Mouse (Mus musculus) neural tube, embryonic 15.5 days (tissue): ENCODE measurements around the gene Bend5. TPM values are rescaled to one million over a fixed set of nuclear protein-coding genes. Genes with fewer than 3 reads are reported as not detected.

Source experiments
- ATAC-seq: fragments of 200-750 bp; cut with Nextera tagmentation; 2 replicates; pipeline ENCODE4 v1.8.0; 2017; ENCODE audit warnings: mild to moderate bottlenecking, moderate TSS enrichment, moderate library complexity; ENCODE audit not compliant: low FRiP score
- H3K27ac ChIP-seq: fragments of 300-500 bp; sonication (generic); replicated peaks from 2 replicates; pipeline ENCODE4 v1.5.1; 2015; ENCODE audit warnings: mild to moderate bottlenecking, inconsistent platforms
- H3K27me3 ChIP-seq: fragments of 300-500 bp; sonication (generic); replicated peaks from 2 replicates; pipeline ENCODE4 v1.6.1; 2015; ENCODE audit warnings: inconsistent platforms
- H3K36me3 ChIP-seq: fragments of 300-500 bp; sonication (generic); 2 replicates; pipeline ENCODE4 v1.6.1; 2015; ENCODE audit warnings: inconsistent platforms
- H3K4me1 ChIP-seq: fragments of 300-500 bp; sonication (generic); 2 replicates; pipeline ENCODE4 v1.6.1; 2015; ENCODE audit warnings: inconsistent platforms
- H3K4me2 ChIP-seq: fragments of 300-500 bp; sonication (generic); 2 replicates; pipeline ENCODE4 v1.6.1; 2015; ENCODE audit warnings: inconsistent platforms, mild to moderate bottlenecking, moderate library complexity
- H3K4me3 ChIP-seq: fragments of 300-500 bp; sonication (generic); replicated peaks from 2 replicates; pipeline ENCODE4 v1.5.1; 2015; ENCODE audit warnings: mild to moderate bottlenecking, inconsistent platforms
- H3K9ac ChIP-seq: fragments of 300-500 bp; sonication (generic); replicated peaks from 2 replicates; pipeline ENCODE4 v1.6.1; 2015; ENCODE audit warnings: mild to moderate bottlenecking, inconsistent platforms
- H3K9me3 ChIP-seq: fragments of 300-500 bp; sonication (generic); replicated peaks from 2 replicates; pipeline ENCODE4 v1.6.1; 2016; ENCODE audit warnings: inconsistent platforms
- WGBS: fragments of 180-500 bp; shearing (Covaris S2); methylation state at CpG from one replicate; pipeline ENCODE4 v1.1.7; 2015; ENCODE audit warnings: mixed read lengths; 5-methylcytosine and 5-hydroxymethylcytosine counted together
- polyA plus RNA-seq: library from polyadenylated mRNA; unstranded; fragments of >200 nt; fragmentation: Nextera tagmentation; extraction: Ambion mirVana; gene quantifications from 2 replicates; pipeline ENCODE4 v1.2.1, GENCODE M21; 2015

Bend5 gene
- polyA plus RNA-seq, result 45.9 and 55.3 TPM in 2 replicates

DNA sequence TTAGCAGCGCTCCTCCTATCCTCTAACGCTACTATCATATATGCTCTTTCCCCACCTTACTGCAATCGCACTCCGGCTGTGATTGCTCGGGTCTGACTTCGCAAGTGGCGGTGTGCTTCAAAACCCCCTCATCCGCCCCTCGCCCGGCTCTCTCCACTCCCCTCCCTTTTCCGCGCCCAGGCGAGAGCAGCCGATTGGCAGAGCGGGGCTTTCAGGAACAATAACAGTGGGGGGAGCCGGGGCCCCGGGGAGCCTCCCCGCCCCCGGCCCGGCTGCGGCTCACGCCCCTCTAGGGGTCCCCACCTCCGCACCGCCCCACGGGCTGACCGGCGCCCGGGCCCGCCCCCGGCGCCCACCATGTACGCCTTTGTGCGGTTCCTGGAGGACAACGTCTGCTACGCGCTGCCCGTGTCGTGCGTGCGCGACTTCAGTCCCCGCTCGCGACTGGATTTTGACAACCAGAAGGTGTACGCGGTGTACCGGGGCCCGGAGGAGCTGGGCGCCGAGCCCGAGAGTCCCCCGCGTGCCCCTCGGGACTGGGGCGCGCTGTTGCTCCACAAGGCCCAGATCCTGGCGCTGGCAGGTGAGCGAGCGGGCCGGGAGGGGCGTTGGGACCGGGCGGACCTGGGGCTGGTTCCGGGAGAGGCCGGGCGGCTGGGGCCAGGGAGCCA, at the start of gene Bend5:
TSS of gene Bend5 (plus strand) at position 189 of the 671 bp plus-strand sequence.
- Histone ChIP-seq H3K9ac (peak within 1 kb of the TSS; percentile 94), H3K4me2 (peak within 1 kb of the TSS; percentile 69), H3K27ac (peak within 1 kb of the TSS; percentile 91), H3K9me3 (no peaks in the 10 kb centered on the region), H3K27me3 (no peaks in the 10 kb centered on the region), H3K4me1 (peaks cover 43% of the 10 kb centered on the region), H3K36me3 (peaks cover 7% of the 10 kb centered on the region), H3K4me3 (peak within 1 kb of the TSS; percentile 91)
- peak; percentile 96 for ATAC-seq
- WGBS, result under 1% methylated on average over 66 of the region's 66 CpGs

DNA sequence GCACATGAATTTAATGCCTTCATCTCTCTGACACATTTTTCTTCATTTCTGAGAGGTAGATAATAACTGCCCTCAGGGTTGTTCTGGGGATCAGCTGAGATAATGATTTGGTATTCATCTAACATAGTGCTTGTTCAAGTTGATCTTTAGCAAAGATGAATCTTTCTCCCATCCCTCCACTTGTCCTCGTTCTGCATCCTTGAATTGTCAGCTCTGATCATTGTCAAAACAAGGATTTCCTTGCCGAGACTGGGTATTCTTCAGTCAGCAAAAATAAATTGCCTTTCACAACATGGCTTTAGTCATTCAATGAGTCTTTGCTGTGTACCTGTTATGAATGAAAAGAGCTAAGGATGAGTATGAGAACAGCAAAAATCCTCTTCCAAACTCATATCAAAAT, 47.0 kb upstream of the Bend5 start:
- Histone ChIP-seq H3K27me3 (no peaks in the 10 kb centered on the region), H3K4me3 (no peak overlapping the region), H3K9me3 (no peaks in the 10 kb centered on the region), H3K9ac (no peak overlapping the region), H3K27ac (no peak overlapping the region), H3K4me2 (no peak overlapping the region), H3K4me1 (no peaks in the 10 kb centered on the region), H3K36me3 (no peaks in the 10 kb centered on the region)
- WGBS, result 73% methylated on average over 2 of the region's 2 CpGs
- ATAC-seq, result no peak

DNA sequence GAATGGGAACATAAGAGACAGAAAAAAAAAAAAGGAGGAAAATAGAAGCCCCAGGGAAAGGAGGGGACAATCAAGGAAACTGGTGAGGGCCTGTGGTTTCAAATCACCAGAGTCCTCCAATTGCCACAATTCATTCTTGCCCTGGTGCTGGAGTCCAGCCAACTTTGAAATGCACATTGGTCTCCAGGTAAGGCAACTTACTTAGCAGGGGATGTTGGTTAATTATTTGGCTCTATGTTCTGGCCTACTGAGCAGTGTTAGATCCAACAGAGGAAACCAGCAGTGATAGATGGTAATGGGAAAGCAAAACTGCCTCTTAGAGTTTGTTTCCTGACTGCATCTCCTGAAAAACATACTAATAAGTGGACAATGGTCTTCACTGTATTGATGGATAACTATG, 37.6 kb upstream of the Bend5 start:
- Histone ChIP-seq H3K9ac (no peak overlapping the region), H3K36me3 (no peaks in the 10 kb centered on the region), H3K27ac (no peak overlapping the region), H3K4me3 (no peak overlapping the region), H3K27me3 (no peaks in the 10 kb centered on the region), H3K4me2 (no peak overlapping the region), H3K9me3 (no peaks in the 10 kb centered on the region), H3K4me1 (no peaks in the 10 kb centered on the region)
- no peak for ATAC-seq

GRCm38 (mm10) chr4:111378071-111378470, 36.7 kb upstream of the Bend5 start:
- WGBS, result 91% methylated on average over 3 of the region's 3 CpGs
- no peaks in the 10 kb centered on the region for H3K27me3 ChIP-seq

GRCm38 (mm10) chr4:111383101-111383500, 31.7 kb upstream of the Bend5 start:
- no peak overlapping the region for H3K9ac ChIP-seq
- H3K4me1 ChIP-seq, result no peaks in the 10 kb centered on the region
- no peaks in the 10 kb centered on the region for H3K36me3 ChIP-seq
- ATAC-seq, result no peak
- H3K4me3 ChIP-seq, result no peak overlapping the region
- H3K9me3 ChIP-seq, result no peaks in the 10 kb centered on the region
- 87% methylated on average over 2 of the region's 2 CpGs for WGBS
- no peaks in the 10 kb centered on the region for H3K27me3 ChIP-seq
- no peak overlapping the region for H3K4me2 ChIP-seq
- no peak overlapping the region for H3K27ac ChIP-seq

More at GRCm38 (mm10) chr4:111378071-111378470, 36.7 kb upstream of the Bend5 start:
- Histone ChIP-seq H3K9me3 (no peaks in the 10 kb centered on the region), H3K4me1 (no peaks in the 10 kb centered on the region), H3K4me2 (no peak overlapping the region), H3K27ac (no peak overlapping the region), H3K36me3 (no peaks in the 10 kb centered on the region), H3K9ac (no peak overlapping the region), H3K4me3 (no peak overlapping the region)
- no peak for ATAC-seq

DNA sequence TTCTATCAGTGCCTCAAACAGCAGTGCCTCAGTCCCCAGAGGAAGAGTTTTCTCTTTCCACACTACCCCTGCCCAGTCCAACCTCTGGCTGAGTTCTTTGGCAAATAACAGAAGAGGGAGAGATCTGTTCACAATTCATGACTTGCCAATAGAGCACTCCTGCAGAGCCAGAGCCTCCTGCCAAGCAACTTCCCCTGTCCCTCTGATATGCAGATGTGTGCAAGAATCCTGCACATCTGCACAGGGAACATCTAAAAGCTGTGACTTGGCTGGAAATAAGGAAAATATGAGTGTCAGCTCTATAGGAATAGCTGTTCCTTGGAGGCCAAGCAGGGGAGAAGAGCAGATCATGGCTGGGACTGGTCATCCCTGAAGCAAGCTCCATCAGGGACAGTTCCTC, 24.1 kb upstream of the Bend5 start:
- Histone ChIP-seq H3K4me3 (no peak overlapping the region), H3K4me2 (no peak overlapping the region), H3K9ac (no peak overlapping the region), H3K27ac (no peak overlapping the region), H3K9me3 (no peaks in the 10 kb centered on the region), H3K36me3 (no peaks in the 10 kb centered on the region), H3K4me1 (no peaks in the 10 kb centered on the region), H3K27me3 (no peaks in the 10 kb centered on the region)
- no peak for ATAC-seq

- H3K27me3 ChIP-seq, result no peaks in the 10 kb centered on the region
- no peak overlapping the region for H3K4me2 ChIP-seq
- H3K9me3 ChIP-seq, result no peaks in the 10 kb centered on the region
- no peaks in the 10 kb centered on the region for H3K36me3 ChIP-seq
- no peak overlapping the region for H3K4me3 ChIP-seq
- H3K4me1 ChIP-seq, result no peaks in the 10 kb centered on the region
- no peak for ATAC-seq
- H3K9ac ChIP-seq, result no peak overlapping the region
- no peak overlapping the region for H3K27ac ChIP-seq
Measured at GRCm38 (mm10) chr4:111399784-111400183, 15.0 kb upstream of the Bend5 start.

- Histone ChIP-seq H3K9ac (no peak overlapping the region), H3K27ac (no peak overlapping the region), H3K9me3 (no peaks in the 10 kb centered on the region), H3K27me3 (no peaks in the 10 kb centered on the region), H3K4me3 (no peak overlapping the region), H3K4me2 (no peak overlapping the region), H3K36me3 (no peaks in the 10 kb centered on the region), H3K4me1 (no peaks in the 10 kb centered on the region)
- no peak for ATAC-seq
- 23% methylated on average over 2 of the region's 2 CpGs for WGBS
Measured at GRCm38 (mm10) chr4:111400676-111401075, 14.1 kb upstream of the Bend5 start.

GRCm38 (mm10) chr4:111403243-111403642, 11.6 kb upstream of the Bend5 start:
- Histone ChIP-seq H3K27me3 (no peaks in the 10 kb centered on the region), H3K4me2 (no peak overlapping the region), H3K36me3 (no peaks in the 10 kb centered on the region), H3K27ac (no peak overlapping the region), H3K4me1 (no peaks in the 10 kb centered on the region), H3K9ac (no peak overlapping the region), H3K9me3 (no peaks in the 10 kb centered on the region), H3K4me3 (no peak overlapping the region)
- ATAC-seq, result no peak
- WGBS, result 54% methylated on average over 1 of the region's 1 CpGs

DNA sequence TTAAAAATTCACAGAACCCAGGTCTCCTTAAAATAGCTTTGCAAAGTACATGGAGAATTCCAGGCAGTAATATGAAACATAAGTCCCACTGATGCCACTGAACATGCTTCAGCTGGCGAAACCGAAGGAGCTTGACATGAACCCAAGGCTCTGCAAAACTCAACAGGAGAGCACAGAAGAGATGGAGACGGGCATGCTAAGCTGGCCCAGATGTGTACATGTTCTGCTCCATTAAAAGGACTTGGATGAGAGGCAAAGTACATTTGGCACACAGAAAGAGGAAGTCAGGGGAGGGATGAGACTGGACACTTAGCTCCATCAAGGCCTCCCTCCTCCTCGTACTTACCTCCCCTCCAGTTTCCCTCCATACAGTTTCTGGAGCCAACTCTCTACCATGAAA, 4.1 kb upstream of the Bend5 start:
- WGBS, result 91% methylated on average over 4 of the region's 4 CpGs
- Histone ChIP-seq H3K27me3 (no peaks in the 10 kb centered on the region), H3K27ac (no peak overlapping the region), H3K9ac (no peak overlapping the region), H3K4me2 (no peak overlapping the region), H3K4me1 (peaks cover 7% of the 10 kb centered on the region), H3K9me3 (no peaks in the 10 kb centered on the region), H3K4me3 (no peak overlapping the region), H3K36me3 (no peaks in the 10 kb centered on the region)
- no peak for ATAC-seq

DNA sequence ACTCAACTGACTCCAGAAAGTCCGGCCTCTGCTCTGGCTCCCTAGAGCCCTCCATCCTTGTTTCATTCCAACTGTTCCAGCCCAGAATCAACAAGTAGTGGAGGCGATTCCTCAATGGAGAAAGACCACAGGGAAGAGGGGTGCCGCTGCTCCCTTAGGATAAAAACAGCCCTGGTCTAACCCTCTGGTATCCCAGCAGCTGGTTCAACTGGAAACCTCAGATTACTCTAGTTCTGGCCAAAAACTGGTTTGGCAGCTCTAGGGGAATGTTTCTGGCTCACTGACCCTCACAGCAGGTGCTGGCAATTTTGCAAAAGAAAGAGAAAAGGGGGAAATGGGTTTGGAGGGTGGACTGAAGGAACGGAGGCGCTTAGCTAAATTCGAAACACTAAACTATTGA, 407 bp upstream of the Bend5 start:
- under 1% methylated on average over 6 of the region's 6 CpGs for WGBS
- ATAC-seq, result peak; percentile 25
- Histone ChIP-seq H3K27me3 (no peaks in the 10 kb centered on the region), H3K4me2 (peak overlapping the region; percentile 69), H3K4me3 (peak overlapping the region; percentile 91), H3K4me1 (peaks cover 40% of the 10 kb centered on the region), H3K9ac (peak overlapping the region; percentile 94), H3K27ac (peak overlapping the region; percentile 91), H3K36me3 (peaks cover 7% of the 10 kb centered on the region), H3K9me3 (no peaks in the 10 kb centered on the region)

GRCm38 (mm10) chr4:111416126-111416525, 1.3 kb downstream of the Bend5 start:
- H3K4me1 ChIP-seq, result peaks cover 45% of the 10 kb centered on the region
- no peaks in the 10 kb centered on the region for H3K27me3 ChIP-seq
- H3K9me3 ChIP-seq, result no peaks in the 10 kb centered on the region
- H3K9ac ChIP-seq, result peak overlapping the region; percentile 94
- peaks cover 7% of the 10 kb centered on the region for H3K36me3 ChIP-seq
- peak overlapping the region; percentile 91 for H3K4me3 ChIP-seq
- 85% methylated on average over 3 of the region's 3 CpGs for WGBS
- no peak for ATAC-seq
- peak overlapping the region; percentile 69 for H3K4me2 ChIP-seq
- no peak overlapping the region for H3K27ac ChIP-seq
